Mouse (Mus musculus): ENCODE measurements around the gene Cyb561d1.
A peak's percentile ranks its signal among the peaks of the same experiment; 100 is the strongest.

Cyb561d1 gene

DNA sequence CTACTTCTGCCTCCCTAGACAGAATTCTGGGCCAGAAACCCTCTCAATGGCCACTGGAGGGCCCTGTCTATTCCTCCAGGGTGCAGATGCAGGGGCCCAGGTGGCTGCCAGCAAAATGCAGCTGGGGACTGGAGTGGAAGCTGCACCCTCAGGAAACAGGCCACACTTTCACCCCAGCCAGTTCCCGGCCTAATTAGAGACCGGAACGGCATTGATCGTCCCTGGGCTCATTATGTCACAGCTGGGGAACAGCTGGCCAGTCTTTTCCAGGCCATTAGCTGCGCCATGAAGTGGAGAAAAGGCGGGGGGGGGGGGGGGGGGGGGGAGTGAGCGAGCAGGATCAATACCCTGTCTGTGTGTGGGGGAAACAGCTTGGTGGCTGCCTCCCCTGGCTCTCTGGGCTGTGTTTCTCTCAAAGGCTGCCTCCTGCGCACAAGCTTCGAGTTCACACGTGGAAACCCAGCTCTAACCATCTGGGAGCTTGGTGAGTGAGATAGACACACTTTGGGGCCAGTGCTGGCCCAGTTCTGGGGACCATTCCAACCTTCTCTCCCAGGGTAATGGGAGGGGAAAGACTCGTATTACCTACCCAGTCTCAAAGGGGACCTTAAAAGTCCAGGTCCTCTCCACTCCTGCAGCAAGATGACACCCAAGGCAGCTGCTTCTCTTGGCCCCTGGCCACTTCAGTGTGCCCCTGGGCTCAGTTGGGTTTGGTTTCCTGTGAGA, 34.4 kb downstream of the Cyb561d1 start:
- DNase-seq: peak in 1 of 2 experiments; percentile 37

DNA sequence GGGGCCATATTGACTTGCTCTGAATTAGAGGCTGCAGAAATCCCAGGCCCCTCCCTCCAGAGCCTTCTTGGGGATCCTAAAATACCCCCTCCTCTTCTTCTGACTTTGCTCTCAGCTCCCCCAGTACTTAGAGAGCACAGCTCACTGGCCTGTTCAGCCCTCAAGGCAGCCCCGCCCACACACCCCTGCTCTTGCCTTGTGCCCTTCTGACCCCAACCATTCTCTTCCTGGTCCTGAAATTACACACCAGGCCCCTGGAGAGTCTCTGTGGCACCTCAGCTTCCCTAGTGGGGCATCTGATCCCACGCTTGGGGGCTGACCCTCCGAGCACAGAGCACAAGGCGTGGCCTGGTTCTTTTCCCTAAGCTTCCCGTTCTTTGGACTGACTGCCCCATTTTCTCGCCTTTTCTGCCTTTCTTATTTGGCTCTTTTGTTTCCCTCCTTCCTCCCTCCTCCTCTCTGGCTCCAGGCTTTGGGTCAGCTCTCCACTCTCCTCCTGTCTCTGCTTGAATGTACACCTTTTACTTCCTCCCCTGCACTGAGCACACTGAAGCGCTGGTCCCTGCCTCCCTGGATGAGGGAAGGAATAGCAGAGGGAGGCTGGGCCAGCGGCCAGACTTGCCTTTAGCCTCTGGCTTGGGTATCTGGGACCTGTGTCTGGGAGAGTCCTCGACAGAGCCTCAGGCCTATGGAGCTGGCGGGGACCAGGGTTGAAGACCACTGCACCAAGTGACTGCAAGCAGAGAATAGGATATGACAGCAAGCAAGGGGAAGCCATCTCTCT, 35.3 kb downstream of the Cyb561d1 start:
- no peak for DNase-seq

DNA sequence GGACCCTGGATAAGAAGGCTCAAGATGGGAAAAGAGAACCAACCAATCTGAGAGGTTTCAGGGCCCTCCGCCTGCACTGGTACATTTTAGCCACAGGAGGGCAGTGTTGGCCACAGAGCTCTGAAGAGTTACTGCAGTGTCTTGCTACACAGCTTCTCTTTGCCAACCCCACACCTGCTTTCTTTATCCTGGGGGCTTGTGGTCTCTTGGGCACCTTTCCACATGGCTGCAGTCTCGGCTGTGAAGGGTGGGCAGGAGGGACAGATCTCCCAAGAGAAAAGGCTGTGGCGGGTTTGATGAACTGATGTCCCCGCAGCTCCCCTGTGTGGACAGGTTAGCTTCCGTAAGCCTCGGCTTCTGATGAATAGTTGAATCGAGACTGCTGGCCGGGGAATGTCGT, 36.2 kb downstream of the Cyb561d1 start:
- peak; percentile 76 to 78 for DNase-seq

DNA sequence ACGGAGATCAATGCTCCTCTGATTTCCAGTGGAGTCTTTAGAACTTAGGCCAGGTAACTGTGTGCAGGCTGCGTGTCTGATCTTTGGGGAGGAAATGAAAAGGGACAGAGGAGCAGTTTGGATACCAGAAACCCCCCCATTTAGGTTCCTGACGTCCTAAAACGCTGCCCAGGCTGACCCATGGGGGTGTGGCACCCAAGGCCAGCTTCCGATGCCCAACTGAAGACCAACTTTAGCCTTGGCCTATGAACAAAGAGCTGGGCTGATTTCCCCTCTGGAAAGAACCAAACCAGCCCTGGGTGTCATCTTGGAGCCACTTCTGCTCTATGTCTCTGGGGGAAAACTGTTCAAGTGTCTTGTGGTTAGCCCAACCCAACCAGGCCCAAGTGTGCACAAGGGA, 36.9 kb downstream of the Cyb561d1 start:
- DNase-seq: no peak

DNA sequence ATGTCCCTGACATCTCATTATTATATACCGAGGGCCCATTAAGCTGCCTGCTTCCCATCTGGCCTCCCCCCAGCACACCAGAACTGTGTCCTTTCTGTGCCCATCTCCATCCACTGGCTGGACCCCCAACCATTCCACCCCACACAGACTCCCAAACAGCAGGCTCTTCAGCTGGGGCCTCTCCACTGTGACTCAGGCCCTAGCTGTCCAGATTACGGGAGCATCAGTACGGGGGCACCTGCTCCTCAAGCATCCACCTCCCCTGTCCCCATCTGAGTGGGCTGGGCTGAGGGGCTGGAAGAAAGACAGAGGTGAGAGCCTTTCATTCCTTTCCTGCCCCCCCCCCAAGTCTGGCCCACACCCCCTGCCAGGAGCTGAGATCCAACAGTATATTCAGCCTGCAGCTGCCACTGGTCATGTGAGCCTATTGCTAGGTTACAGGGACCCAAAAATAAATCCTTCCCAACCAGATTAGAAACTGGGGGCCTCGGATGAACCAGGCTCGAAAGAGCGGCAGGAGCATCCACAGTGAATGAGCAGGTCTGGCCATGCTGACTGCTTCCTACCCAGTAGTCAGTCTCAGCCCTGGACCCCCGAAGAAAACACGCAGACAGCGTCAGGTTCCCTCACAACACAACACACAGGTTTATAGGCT, 42.5 kb downstream of the Cyb561d1 start:
- no peak for DNase-seq

DNA sequence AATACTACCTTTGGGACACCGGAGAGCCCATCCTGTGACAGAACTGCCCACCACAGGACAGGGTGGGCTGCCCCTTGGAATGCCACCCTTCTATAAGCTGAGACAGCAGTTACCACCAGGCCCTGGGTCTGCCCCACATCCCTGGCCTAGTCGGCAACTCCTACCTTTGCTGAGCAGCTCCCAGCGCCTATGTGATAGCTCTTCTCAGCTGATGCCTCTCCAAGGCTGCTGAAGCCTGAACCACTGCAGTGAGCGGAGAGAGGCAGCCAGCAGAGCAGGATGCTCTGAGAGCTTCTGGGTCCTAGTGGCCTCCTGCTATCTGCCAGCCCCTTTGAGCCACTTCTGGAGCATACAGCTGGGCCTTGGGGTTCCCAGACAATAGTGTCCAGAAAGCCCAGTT, 46.4 kb downstream of the Cyb561d1 start, which contains the start of gene Gpr61:
Gpr61 (minus strand) TSS at position 227 of the 400 bp plus-strand sequence.
- no peak for DNase-seq

DNA sequence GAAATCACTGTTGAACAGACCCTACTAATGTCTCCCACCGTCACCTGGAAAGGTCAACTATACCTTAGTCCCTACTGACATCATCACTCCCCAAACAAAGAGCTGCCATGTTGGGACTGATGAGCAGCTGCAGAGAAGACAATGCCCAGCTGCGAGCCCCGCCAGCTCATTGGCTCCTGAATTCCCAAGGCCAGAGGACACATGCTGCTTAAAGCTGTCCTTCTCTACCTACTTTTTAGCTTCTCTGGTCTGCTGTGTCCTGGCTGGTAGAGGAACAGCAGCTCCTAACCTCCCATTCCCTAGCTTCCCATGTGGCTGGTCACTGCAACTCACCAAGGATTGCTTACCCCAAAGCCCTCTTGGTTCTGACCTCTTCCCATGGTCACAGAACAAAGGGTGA, 48.7 kb downstream of the Cyb561d1 start:
- no peak for DNase-seq

DNA sequence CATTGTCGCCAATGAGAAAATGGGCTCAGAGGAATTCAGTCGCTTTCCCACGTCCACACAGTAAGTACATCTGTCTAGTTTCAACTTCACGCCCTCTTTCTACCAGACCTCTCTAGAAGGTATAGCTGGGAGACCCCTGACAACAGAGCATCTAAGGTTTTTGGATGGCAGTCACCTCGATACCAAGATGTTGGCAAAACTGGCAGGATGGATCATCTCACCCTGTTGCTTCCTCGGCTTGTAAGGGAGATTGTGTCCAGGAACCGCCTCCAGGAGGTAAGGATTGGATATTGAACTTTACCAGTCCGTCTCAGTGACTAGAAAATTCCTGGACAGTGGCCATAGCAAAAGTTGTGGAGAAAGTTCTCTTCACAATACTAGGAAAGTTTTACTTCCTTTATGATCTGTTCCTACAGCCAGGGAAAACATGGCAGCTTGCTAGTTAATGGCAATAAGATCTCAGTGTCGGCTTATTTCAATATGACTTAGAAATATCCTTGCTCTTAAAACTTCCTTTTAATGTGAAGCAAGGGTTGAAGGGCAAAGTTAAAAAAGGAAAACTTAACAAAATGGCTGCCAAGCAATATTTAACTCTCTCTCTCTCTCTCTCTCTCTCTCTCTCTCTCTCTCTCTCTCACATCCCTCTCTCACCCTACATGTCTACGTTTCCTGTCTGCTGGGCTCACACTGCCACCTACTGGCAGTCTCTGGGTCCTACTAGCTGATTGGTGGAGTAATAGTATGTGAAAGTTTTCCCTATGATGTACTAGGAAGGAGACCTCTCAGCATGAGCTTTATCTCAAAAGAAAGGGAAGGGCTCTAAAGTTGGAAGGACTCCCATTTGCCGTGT, 53.4 kb downstream of the Cyb561d1 start:
- peak; percentile 84 to 88 for DNase-seq

DNA sequence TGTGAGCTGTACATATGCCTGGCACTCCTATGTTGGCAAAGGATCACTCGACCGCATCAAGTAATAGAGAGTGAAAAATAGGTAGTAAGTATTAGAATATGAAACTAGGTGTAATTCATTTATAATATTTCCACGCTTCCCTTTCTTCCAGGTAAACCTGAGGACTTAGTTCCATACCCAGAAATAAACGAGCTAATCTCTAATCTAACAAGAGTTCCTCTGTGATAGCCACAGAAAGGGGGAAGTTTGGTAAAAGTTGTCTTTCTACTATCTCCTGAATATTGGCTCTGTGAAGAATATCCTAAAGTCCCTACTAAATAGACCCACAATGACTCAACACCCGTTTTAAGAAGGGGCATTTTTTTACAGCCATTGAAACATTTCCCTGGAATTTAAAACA, 54.3 kb downstream of the Cyb561d1 start:
- DNase-seq: no peak
